Mouse (Mus musculus) gastrocnemius, adult 18-20 months (tissue): Measurements from ENCODE around the gene Mbd5. TPM values are rescaled to one million over a fixed set of nuclear protein-coding genes. Genes with fewer than 3 reads are reported as not detected.
"Not testable (repeated sequence)": the region's sequence is repeated elsewhere in the genome, so short reads cannot be mapped to it uniquely, and the experiment has no call there.

ENCODE experiments used
- DNase-seq: peaks from one replicate; pipeline ENCODE4 v3.0.0; 2021; ENCODE audit warnings: low spot score
- total RNA-seq, 2 experiments: library from RNA; stranded (reverse); gene quantifications; 2 replicates each; pipeline ENCODE4 v1.2.3; 2021

Gene Mbd5
- total RNA-seq, 2 experiments from 2014 or later, result 39.1 to 40.4 TPM

DNA sequence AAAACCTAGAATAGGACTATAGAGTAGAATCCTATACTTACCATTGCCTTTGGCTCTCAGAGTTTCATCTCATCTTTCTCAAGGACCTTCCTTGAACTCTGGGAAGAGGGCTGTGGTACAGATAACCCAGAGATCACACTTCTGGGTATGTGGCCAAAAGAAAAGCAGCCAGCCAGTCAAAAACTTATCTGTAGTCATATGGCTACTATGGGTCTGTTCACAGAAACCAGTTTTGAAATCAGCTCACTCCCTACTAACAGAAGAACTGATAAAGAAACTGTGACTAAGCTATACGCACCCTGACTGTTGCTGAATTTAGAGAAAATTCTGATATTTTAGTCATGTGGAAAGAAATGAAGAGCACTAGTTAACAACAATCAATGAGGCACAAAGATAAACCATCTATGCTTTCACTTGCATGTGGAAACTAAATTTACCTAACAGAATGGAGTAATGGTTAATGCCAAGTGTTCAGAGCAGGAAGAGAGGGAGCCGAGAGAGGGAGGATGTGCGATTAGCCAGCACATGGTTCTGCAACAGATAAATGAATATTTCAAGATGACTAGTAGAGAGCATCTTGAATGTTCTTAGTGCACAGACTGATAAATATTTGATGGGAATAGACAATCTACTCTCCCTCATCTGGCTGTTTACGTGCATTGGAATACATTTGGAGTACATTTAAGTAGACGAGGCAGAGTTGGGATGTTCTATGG lies 211.1 kb downstream of the Mbd5 start:
- DNase-seq, result no peak

DNA sequence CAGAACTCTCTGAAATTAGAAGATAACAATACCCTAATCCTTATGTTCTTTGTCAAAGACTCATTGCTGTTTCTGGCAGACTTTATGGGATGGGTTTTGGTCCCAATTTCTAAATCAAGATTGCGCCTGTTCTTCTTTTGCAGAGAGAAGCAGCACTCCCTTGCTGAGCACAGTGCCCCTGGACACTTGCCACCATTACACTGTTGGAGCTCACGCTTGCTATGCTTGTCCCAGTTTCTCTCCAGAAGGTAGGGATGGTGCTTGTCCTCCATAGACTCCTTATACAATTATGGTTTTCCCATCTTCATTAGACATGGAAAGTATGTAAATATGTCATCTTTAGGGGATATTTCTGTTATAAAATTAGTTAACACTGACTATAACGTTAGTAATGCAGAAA lies 220.5 kb downstream of the Mbd5 start:
- no peak for DNase-seq

DNA sequence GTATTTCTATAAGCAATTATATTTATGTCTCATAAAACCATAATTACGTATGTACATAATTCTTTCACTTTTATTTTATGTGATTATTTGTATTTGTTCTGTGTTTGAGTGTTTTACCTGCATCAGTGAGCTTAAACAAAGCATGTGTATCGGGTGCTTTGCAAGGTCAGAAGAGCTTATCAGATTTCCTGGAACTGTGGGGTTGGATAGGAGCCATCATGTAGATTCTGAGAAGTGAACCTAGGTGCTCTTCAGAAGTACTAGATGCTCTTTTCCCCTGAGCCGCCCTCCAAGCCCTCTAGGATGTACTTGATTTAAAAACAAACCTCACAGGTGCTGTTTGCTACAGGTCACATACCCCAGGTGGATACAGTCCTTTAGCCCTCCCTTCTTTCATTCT lies 227.7 kb downstream of the Mbd5 start:
- no peak for DNase-seq

DNA sequence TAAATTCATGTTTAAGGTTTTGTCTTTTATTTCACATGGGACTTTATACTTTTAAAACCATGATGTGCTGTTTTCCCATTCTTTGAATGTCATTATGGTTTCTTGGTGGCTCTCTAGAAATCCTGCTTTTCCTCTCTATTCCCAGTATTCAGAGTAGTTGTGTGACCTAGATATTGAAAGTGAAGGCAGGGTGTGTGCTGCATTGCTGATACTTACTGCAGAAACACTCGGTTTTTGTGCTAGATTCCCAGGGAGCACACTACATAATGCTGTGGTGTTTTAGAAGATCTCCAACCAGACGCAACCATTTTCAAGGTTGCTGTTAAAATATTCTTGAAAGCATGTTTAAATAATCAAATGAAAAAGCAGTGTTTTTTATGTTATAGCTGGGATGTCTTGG lies 241.7 kb downstream of the Mbd5 start:
- DNase-seq, result no peak

DNA sequence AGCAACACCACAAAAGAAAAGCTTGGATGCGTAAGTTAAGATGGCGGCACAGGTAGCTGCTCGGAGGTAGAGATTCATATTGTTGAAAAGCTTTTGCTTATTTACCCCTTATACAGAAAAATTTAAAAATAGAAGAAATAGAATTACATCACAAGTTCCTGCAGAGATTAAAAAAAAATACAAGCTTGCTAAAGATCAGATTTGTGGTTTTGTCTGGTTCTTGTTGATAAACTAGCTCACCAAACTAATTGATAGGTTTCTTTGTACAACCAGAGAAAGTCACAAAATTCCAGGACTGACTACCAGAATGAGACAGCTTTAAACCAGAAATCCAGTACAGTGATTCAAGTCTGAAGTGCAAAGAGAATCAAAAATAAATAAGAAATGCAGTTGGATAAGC lies 242.4 kb downstream of the Mbd5 start:
- no peak for DNase-seq

DNA sequence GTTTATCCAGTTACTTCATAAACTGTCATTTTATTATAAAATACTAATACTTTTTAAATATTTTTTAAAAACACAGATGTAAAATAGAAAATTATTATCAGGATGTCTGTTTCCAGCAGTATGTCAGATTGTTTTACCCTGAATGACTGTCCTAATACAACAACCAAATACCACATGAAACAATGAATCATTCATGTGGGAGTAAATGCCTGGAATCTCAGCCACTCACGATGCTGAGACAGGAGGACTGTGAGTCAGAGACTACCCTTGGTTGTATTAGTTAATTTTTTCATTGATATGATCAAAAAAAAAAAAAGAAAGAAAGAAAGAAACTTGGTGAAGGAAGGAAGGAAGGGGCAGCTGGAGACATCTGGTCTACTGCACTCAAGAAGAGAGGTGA lies 254.8 kb downstream of the Mbd5 start:
- no peak for DNase-seq

DNA sequence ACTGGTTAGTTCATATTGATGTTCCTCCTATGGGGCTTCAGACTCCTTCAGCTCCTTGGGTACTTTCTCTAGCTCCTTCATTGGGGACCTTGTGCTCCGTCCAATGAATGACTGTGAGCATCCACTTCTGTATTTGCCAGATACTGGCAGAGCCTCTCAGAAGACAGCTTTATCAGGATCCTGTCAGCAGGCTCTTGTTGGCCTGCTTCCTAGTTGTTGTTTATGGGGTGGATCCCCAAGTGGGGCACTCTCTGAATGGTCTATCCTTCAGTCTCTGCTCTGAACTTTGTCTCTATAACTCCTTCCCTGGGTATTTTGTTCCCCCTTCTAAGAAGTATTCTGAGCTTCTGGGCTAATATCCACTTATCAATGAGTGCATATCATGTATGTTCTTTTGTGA lies 256.4 kb downstream of the Mbd5 start:
- not testable (repeated sequence) for DNase-seq

DNA sequence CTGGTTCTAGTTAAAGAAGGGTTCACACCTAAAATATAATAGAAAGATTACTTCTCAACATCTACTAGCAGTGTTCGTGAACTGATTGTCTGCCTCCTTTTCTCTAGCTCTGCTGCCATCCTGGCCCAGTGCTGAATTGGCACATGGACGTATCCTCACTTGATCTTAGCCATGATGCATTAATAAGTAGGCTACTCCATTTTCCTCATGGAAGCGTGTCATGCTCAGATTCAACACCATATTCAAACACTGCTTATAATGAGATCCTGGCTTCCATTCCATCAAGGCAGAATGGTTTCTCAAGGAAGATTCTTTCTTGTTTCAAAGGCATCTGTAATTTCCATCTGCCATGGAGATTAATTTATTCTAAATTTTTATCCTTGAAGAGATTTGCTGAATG lies 260.0 kb downstream of the Mbd5 start:
- DNase-seq, result no peak

DNA sequence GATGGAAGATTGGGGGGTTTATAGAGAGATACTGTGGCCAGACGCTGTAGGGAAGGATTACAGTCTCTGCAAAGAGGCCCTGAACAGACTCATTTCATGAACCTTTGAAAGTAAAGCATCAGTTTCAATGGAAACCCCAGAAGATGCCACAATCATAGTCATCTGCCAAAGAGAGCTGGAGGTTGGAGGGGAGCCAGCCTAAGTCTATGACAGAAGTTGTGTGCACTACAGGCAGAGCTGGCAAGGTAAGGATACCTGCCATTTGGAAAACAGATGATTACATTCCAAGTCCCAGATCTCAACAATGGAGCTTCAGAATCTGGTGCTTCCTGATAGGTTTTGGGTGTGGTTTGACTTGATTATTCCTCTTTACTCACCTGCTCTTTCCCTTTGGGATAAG lies 261.1 kb downstream of the Mbd5 start:
- DNase-seq, result no peak

DNA sequence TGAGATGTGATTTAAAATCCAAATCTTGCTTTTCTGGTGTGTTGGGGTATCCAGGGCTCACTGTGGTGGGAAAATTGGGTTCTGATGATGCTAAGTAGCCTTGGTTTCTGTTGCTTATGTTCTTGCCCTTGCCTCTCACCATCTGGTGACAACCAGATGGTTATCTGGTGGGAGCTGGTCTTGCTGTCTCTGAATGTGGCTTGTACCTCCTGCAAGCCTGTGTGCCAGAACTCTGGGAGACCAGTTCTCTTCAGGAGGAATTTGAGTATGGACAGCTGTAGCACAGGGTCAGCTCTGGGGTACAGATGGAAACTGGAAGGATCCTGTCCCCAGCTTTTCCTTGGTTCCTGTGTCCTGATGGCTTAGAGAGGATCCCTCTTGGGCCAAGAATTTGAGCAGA lies 280.4 kb downstream of the Mbd5 start:
- no peak for DNase-seq

DNA sequence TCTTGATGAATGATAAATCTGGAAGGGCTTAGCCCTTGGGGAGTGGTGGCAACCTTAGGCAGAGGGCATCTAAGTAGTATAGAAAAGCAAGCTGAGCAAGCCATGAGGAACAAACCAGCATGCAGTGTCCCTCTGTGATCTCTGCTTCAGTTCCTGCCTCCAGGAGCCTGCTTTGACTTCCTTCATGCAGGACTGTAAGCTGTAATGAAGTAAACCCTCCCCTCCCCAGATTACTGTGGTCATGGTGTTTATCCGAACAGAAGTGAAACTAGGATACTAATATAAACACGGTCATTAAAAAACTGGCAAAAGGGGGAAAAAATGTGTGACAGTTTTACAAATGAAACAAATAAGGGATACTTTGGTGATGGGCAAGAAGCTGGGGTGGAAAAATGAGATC lies 284.8 kb downstream of the Mbd5 start:
- no peak for DNase-seq

DNA sequence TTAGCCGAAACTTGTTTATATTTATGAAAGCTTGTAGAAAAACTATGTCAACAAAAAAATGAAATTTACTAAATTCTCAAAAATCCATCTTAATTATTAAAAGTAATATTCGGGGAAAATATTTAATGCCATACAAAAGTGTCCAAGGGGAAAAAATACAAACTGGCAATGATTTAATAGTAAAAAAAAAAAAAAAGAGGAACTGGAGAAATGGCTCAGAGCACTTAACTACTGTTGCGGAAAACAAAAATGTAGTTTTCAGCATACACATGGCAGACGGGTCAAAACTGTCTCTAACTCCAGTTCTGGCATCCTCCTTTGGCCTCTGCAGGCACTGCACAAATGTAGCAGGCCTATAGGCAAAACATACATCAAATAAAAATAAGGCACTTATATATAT lies 292.4 kb downstream of the Mbd5 start:
- no peak for DNase-seq

DNA sequence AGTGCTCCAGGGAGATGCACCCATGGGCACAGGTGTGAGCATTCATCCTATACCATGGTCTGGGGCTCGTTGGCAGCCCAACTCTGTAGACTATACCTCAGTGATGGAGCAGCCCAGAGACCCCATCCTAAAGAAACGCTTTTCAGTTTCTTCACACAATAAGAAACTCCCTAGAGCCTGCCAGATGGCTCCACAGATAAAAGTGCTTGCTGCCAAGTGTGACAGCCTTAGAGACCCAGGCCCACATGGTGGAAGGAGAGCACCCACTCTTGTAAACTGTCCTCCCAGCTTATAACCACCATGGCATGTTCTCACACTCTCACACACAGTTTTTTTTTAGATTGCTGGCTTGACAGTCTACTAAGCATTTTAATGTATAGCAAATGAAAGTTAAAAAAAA lies 314.8 kb downstream of the Mbd5 start:
- DNase-seq, result no peak

DNA sequence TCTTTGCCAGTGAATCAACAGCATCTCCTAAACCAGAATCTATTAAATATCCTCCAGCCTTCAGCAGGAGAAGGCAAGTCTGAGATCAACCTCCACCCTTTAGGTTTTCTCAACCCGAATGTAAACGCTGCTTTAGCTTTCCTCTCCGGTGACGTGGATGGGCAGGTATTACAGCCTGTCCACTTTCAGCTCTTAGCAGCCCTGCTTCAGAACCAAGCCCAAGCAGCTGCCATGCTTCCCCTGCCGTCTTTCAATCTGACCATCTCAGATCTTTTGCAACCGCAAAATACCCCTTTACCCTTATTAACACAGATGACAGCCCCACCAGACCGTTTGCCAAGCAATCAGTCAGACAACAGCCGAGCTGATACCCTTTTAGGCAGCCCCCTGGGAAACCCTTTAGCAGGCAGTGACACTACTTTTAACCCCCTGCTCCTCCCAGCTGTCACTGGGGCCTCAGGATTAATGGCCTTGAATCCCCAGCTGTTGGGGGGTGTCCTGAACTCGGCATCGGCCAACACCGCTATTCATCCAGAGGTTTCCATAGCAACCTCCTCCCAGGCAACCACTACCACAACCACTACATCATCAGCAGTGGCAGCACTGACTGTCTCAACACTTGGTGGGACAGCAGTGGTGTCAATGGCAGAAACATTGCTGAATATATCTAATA lies 323.1 kb downstream of the Mbd5 start:
- no peak for DNase-seq

DNA sequence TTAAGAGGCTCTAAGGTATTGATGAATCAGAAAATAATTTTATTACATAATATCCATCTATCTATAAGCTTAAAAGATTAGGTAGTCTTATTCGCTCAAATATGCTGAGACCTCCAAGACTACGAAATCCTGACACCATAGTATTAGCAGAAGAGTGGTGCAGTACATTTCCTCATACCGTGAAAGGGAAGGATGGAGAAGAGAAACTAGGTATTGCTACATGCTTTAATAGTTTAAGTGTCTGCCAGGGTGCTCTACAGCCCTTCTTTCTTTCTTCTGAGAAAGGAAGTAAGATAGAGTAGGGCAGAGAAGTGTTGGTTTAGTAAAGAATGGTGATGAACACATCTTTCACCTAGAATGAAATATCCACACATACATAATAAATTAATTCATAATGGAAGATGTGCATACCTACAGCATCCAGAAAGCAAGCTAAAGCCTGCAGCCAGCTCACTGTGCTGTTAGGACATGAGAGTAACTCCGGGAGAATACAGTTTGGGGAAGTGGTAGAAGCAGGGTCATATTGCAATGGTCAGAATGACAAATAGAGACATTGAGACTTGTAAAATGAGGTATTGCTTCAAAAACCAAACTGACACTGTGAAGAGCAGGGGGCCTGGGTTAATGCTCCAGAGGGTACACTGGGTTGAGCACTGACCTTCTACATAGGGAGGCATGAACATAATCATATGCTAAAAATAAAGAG lies 326.9 kb downstream of the Mbd5 start:
- DNase-seq, result no peak

DNA sequence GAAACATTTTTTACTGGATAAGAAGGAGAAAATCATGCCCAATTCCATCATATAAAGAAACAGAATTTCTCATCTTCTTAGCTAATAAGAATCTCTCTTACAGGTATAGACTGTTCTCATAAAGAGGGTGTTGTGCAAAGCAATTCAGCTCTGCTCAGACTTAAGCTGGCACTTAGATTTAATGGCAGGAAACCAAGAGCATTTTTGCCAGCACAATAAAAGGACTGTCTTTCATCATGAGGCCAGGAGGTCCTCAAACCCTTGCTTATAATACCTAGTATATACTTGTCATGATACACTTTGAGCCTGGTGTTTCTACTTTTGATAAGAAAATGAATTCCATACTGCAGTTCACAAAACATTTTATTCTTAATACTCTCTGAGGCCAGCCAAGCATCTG lies 331.2 kb downstream of the Mbd5 start:
- DNase-seq, result no peak

DNA sequence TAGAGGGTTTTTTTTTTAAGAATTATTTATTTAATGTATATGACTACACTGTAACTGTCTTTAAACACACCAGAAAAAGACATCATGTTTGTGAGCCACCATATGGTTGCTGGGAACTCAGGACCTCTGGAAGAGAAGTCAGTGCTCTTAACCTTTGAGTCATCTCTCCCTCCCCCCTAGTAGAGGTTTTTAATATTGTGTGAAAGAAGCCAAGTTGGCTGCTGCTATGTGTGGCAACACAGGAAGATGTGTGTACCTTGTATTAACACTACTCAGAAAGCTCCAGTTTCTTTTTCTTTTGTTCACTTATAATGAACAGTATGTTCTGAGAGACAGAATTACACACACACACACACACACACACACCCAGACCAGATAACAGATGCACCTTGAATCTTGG lies 334.3 kb downstream of the Mbd5 start:
- no peak for DNase-seq

DNA sequence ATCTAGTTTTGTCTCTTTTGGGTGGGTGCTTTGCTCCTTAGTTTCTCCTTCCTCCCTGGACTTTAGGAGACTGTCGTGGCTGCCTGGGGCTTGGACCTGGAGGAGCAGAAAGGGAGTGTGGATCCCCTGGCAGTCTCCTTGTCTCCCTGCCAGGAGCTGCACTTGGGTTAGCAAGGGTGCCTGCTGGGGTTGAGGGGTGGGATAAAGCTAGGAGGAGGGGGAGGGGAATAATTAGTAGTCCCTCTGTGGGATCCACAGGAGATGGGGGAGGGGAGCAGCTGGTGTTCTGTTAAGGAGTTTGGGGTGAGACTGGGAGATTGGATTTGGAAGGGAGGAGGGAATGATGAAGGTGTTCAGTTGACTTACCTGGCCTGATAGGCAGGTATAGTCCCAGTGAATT lies 337.7 kb downstream of the Mbd5 start:
- no peak for DNase-seq

DNA sequence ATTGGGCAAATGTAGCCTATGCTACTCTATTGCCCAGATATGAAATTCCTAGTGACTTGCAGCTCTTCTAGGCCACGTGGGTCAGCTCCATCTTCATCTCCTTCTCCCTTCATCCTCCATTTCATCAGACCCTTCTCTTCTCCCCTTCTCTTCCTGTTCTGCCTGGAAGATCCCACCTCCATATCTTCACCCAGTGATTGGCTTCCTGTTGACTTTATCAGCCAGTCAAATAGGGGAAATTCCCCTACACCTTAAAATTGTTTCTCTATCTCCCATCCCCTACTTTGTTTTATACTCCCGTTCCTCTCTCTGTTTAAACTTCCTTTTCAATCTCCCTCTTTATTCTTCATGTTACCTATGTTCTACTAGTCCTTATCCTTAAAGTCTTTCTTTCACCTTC lies 342.4 kb downstream of the Mbd5 start:
- DNase-seq, result no peak

DNA sequence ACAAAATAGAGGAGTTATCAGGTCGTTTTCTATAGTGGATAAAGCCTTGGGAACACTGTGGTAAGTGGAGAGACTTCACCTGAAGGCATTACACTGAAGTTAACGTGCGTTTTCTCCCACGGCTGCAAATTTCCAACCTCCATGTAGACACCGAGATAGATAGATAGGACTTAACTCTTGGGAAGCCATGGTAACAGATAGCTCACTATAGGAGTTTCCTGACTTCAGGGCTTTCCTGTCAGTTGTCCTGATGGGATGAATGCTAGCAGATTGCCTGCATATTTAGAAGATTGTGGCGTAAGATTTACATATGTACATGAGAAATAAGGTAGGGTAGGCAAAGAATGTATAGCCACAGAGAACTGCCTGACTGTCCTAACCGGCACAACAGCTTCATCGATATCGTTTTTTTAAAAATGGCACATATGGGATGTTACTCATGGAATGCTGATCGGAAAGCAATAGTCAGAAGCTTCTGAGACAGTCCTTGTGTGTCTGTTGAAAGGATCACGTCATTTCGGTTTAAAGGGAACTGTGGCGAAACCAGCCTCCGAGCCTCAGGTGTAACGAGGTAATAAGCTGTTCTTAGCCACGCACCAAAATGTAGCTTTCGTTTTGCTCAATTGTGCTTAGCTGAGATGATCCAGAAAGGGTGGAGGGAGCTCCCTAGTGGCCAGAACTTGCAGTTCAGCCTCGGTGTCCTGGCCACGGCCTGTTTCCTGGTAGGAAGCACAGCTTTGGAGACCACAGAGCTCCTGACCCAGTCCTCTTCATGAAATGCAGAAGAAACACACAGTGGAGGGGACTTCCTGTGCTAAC lies 363.5 kb downstream of the Mbd5 start:
- DNase-seq, result peak; percentile 85

DNA sequence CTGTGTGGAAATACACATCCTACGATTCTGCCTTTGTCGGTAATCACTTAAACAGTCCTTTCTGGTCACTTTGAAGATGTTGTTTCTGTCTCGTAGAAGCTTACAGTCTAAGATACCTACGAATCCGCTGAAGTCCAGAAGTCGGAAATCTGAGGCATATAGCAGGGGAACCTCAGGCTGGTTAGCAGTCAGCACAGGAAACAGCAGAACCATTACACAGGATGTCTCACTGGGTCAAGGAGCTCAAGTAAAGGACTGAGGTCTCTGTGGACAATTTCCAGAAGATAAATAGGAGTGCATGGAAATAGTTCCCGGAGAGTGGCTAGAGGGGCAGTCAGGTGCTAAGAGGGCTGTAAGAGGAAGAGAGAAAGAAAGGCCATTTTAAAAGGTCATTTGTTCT lies 384.3 kb downstream of the Mbd5 start:
- DNase-seq, result no peak

DNA sequence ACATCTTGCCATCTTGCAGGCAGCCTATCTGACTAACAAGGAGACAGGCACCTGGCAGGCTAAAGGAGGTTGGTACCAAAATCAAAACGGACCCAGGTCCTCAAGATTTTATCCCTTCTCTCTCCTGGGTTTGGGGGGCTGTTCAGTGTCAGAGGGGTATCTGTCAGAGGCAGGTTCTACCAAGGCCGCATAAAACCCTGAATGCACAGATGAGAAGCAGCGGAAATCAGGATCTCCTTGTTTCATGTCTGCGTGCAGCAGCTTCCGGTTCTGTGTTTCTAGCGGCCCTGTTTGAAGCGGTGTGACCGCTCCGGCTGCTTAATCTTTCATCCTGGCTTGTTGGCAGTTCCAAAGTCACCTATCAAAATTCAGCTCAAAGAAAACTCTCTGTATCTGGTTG lies 386.0 kb downstream of the Mbd5 start:
- DNase-seq, result no peak
